Mouse (Mus musculus) heart, embryonic 10.5 days (tissue): Measurements from ENCODE around the gene Iqgap1. TPM values are rescaled to one million over a fixed set of nuclear protein-coding genes. Genes with fewer than 3 reads are reported as not detected.

ENCODE experiments used
- DNase-seq: peaks from one replicate; pipeline ENCODE4 v3.0.0-alpha.2; 2017; ENCODE audit warnings: low spot score
- H3K27ac ChIP-seq: fragments of 300-500 bp; sonication (generic); 2 replicates; pipeline ENCODE4 v1.5.1; 2016; ENCODE audit warnings: mild to moderate bottlenecking
- H3K27me3 ChIP-seq: fragments of 300-500 bp; sonication (generic); 2 replicates; pipeline ENCODE4 v1.6.1; 2016; ENCODE audit warnings: mild to moderate bottlenecking; ENCODE audit not compliant: poor library complexity, insufficient read depth, severe bottlenecking
- H3K36me3 ChIP-seq: fragments of 300-500 bp; sonication (generic); 2 replicates; pipeline ENCODE4 v1.6.1; 2016; ENCODE audit warnings: mild to moderate bottlenecking, moderate library complexity
- H3K4me1 ChIP-seq: fragments of 300-500 bp; sonication (generic); 2 replicates; pipeline ENCODE4 v1.6.1; 2016; ENCODE audit warnings: mild to moderate bottlenecking
- H3K4me3 ChIP-seq: fragments of 300-500 bp; sonication (generic); 2 replicates; pipeline ENCODE4 v1.5.1; 2016; ENCODE audit warnings: mild to moderate bottlenecking, moderate library complexity
- H3K9me3 ChIP-seq: fragments of 300-500 bp; sonication (generic); 2 replicates; pipeline ENCODE4 v1.6.1; 2016; ENCODE audit warnings: mild to moderate bottlenecking, moderate library complexity
- whole genome bisulfite sequencing: fragments of 180-500 bp; shearing (Covaris S2); methylation state at CpG from one replicate; pipeline ENCODE4 v1.1.7; 2016; 5-methylcytosine and 5-hydroxymethylcytosine counted together
- polyA plus RNA-seq: library from polyadenylated mRNA; unstranded; fragments of >200 nt; fragmentation: Nextera tagmentation; extraction: Ambion mirVana; gene quantifications from 2 replicates; pipeline ENCODE4 v1.2.1, GENCODE M21; 2016

The Iqgap1 gene
- polyA plus RNA-seq, 1 experiment from 2014 or later: 39.5 TPM

GRCm38 (mm10) chr7:80788002-80788401 is 37.8 kb downstream of the Iqgap1 start:
- WGBS: 39% methylated on average over 7 of the region's 7 CpGs
- DNase-seq: no peak
- H3K9me3 ChIP-seq: no peaks in the 10 kb centered on the region
- peaks cover 7% of the 10 kb centered on the region for H3K36me3 ChIP-seq
- H3K4me3 ChIP-seq: no peak overlapping the region
- no peaks in the 10 kb centered on the region for H3K27me3 ChIP-seq
- H3K27ac ChIP-seq: peak overlapping the region; percentile 83
- peaks cover 50% of the 10 kb centered on the region for H3K4me1 ChIP-seq

GRCm38 (mm10) chr7:80786746-80787145 is 39.0 kb downstream of the Iqgap1 start:
- Histone ChIP-seq H3K27me3 (no peaks in the 10 kb centered on the region), H3K27ac (peak overlapping the region; percentile 57), H3K9me3 (no peaks in the 10 kb centered on the region), H3K4me1 (peaks cover 61% of the 10 kb centered on the region), H3K36me3 (no peaks in the 10 kb centered on the region), H3K4me3 (no peak overlapping the region)
- WGBS: 55% methylated on average over 6 of the region's 6 CpGs
- no peak for DNase-seq

GRCm38 (mm10) chr7:80783841-80784240 is 41.9 kb downstream of the Iqgap1 start:
- Histone ChIP-seq H3K9me3 (no peaks in the 10 kb centered on the region), H3K36me3 (no peaks in the 10 kb centered on the region), H3K4me1 (peaks cover 61% of the 10 kb centered on the region), H3K27ac (no peak overlapping the region), H3K4me3 (no peak overlapping the region), H3K27me3 (no peaks in the 10 kb centered on the region)
- WGBS: 87% methylated on average over 5 of the region's 5 CpGs
- no peak for DNase-seq

GRCm38 (mm10) chr7:80782155-80783109 is 43.3 kb downstream of the Iqgap1 start:
- H3K36me3 ChIP-seq: no peaks in the 10 kb centered on the region
- H3K4me3 ChIP-seq: no peak overlapping the region
- peak overlapping the region; percentile 88 for H3K27ac ChIP-seq
- 71% methylated on average over 17 of the region's 17 CpGs for WGBS
- no peak for DNase-seq
- H3K27me3 ChIP-seq: no peaks in the 10 kb centered on the region
- no peaks in the 10 kb centered on the region for H3K9me3 ChIP-seq
- H3K4me1 ChIP-seq: peaks cover 63% of the 10 kb centered on the region

- Histone ChIP-seq H3K36me3 (no peaks in the 10 kb centered on the region), H3K27ac (peak overlapping the region; percentile 88), H3K4me3 (no peak overlapping the region), H3K27me3 (no peaks in the 10 kb centered on the region), H3K9me3 (no peaks in the 10 kb centered on the region), H3K4me1 (peaks cover 63% of the 10 kb centered on the region)
- DNase-seq: no peak
- 62% methylated on average over 9 of the region's 9 CpGs for WGBS
These were observed 44.2 kb downstream of the Iqgap1 start for GRCm38 (mm10) chr7:80781444-80782120.

GRCm38 (mm10) chr7:80778958-80779669 is 46.7 kb downstream of the Iqgap1 start:
- H3K27ac ChIP-seq: peak overlapping the region; percentile 81
- no peaks in the 10 kb centered on the region for H3K9me3 ChIP-seq
- WGBS: 64% methylated on average over 12 of the region's 12 CpGs
- no peak overlapping the region for H3K4me3 ChIP-seq
- DNase-seq: no peak
- H3K27me3 ChIP-seq: no peaks in the 10 kb centered on the region
- H3K4me1 ChIP-seq: peaks cover 58% of the 10 kb centered on the region
- H3K36me3 ChIP-seq: no peaks in the 10 kb centered on the region

- Histone ChIP-seq H3K27me3 (no peaks in the 10 kb centered on the region), H3K36me3 (no peaks in the 10 kb centered on the region), H3K4me3 (no peak overlapping the region), H3K27ac (0 out of 2 replicates have a peak overlapping the region, but pooled peaks have one; percentile 14), H3K4me1 (peaks cover 50% of the 10 kb centered on the region), H3K9me3 (no peaks in the 10 kb centered on the region)
- DNase-seq: no peak
- WGBS: 93% methylated on average over 6 of the region's 6 CpGs
These were observed 47.4 kb downstream of the Iqgap1 start for GRCm38 (mm10) chr7:80778376-80778775.

- H3K4me1 ChIP-seq: peaks cover 40% of the 10 kb centered on the region
- no peak overlapping the region for H3K4me3 ChIP-seq
- peak overlapping the region; percentile 14; the same call in 1 of the 2 replicates for H3K27ac ChIP-seq
- no peak for DNase-seq
- no peaks in the 10 kb centered on the region for H3K9me3 ChIP-seq
- H3K36me3 ChIP-seq: no peaks in the 10 kb centered on the region
- H3K27me3 ChIP-seq: no peaks in the 10 kb centered on the region
- WGBS: 40% methylated on average over 8 of the region's 8 CpGs
These were observed 48.6 kb downstream of the Iqgap1 start for GRCm38 (mm10) chr7:80777151-80777550.

- H3K4me1 ChIP-seq: peaks cover 29% of the 10 kb centered on the region
- 91% methylated on average over 3 of the region's 3 CpGs for WGBS
- no peak overlapping the region for H3K4me3 ChIP-seq
- H3K27ac ChIP-seq: no peak overlapping the region
- H3K36me3 ChIP-seq: no peaks in the 10 kb centered on the region
- no peak for DNase-seq
- H3K9me3 ChIP-seq: no peaks in the 10 kb centered on the region
- no peaks in the 10 kb centered on the region for H3K27me3 ChIP-seq
These were observed 49.7 kb downstream of the Iqgap1 start for GRCm38 (mm10) chr7:80776090-80776489.

- H3K27ac ChIP-seq: no peak overlapping the region
- no peaks in the 10 kb centered on the region for H3K27me3 ChIP-seq
- H3K4me1 ChIP-seq: peaks cover 28% of the 10 kb centered on the region
- WGBS: 85% methylated on average over 10 of the region's 10 CpGs
- H3K4me3 ChIP-seq: no peak overlapping the region
- no peaks in the 10 kb centered on the region for H3K9me3 ChIP-seq
- no peak for DNase-seq
- H3K36me3 ChIP-seq: no peaks in the 10 kb centered on the region
These were observed 50.3 kb downstream of the Iqgap1 start for GRCm38 (mm10) chr7:80775448-80775904.

- 84% methylated on average over 15 of the region's 15 CpGs for WGBS
- Histone ChIP-seq H3K4me3 (no peak overlapping the region), H3K4me1 (peaks cover 27% of the 10 kb centered on the region), H3K27ac (0 out of 2 replicates have a peak overlapping the region, but pooled peaks have one; percentile 36), H3K36me3 (no peaks in the 10 kb centered on the region), H3K27me3 (no peaks in the 10 kb centered on the region), H3K9me3 (no peaks in the 10 kb centered on the region)
- DNase-seq: no peak
These were observed 50.9 kb downstream of the Iqgap1 start for GRCm38 (mm10) chr7:80774615-80775447.
